Mouse (Mus musculus) forebrain, embryonic 12.5 days (tissue): ENCODE results near the gene Pald1. TPM values are rescaled to one million over a fixed set of nuclear protein-coding genes. Genes with fewer than 3 reads are reported as not detected.

Experiments
- ATAC-seq: fragments of 200-750 bp; cut with Nextera tagmentation; 2 replicates; pipeline ENCODE4 v1.8.0; 2017; ENCODE audit warnings: moderate TSS enrichment; ENCODE audit not compliant: low FRiP score
- H3K27ac ChIP-seq: fragments of 300-500 bp; sonication (generic); 2 replicates; pipeline ENCODE4 v1.5.1; 2016; ENCODE audit warnings: mild to moderate bottlenecking
- H3K27me3 ChIP-seq: fragments of 300-500 bp; sonication (generic); 2 replicates; pipeline ENCODE4 v1.6.1; 2016; ENCODE audit warnings: mild to moderate bottlenecking
- H3K36me3 ChIP-seq: fragments of 300-500 bp; sonication (generic); replicated peaks from 2 replicates; pipeline ENCODE4 v1.6.1; 2016; ENCODE audit warnings: mild to moderate bottlenecking
- H3K4me1 ChIP-seq: fragments of 300-500 bp; sonication (generic); 2 replicates; pipeline ENCODE4 v1.6.1; 2016
- H3K4me2 ChIP-seq: fragments of 300-500 bp; sonication (generic); 2 replicates; pipeline ENCODE4 v1.6.1; 2016; ENCODE audit warnings: mild to moderate bottlenecking, moderate library complexity
- H3K4me3 ChIP-seq: fragments of 300-500 bp; sonication (generic); replicated peaks from 2 replicates; pipeline ENCODE4 v1.5.1; 2016; ENCODE audit warnings: mild to moderate bottlenecking
- H3K9ac ChIP-seq: fragments of 300-500 bp; sonication (generic); 2 replicates; pipeline ENCODE4 v1.6.1; 2016; ENCODE audit warnings: mild to moderate bottlenecking
- H3K9me3 ChIP-seq: fragments of 300-500 bp; sonication (generic); 2 replicates; pipeline ENCODE4 v1.6.1; 2016
- WGBS: fragments of 180-500 bp; shearing (Covaris S2); methylation state at CpG from one replicate; pipeline ENCODE4 v1.1.7; 2016; 5-methylcytosine and 5-hydroxymethylcytosine counted together
- polyA plus RNA-seq: library from polyadenylated mRNA; unstranded; fragments of >200 nt; fragmentation: Nextera tagmentation; extraction: Ambion mirVana; gene quantifications from 2 replicates; pipeline ENCODE4 v1.2.1, GENCODE M21; 2016

Gene Pald1
- polyA plus RNA-seq, 1 experiment from 2014 or later = 20.7 TPM

- Histone ChIP-seq H3K9ac (no peak overlapping the region), H3K4me3 (no peak overlapping the region), H3K4me2 (no peak overlapping the region), H3K4me1 (no peaks in the 10 kb centered on the region), H3K9me3 (0 out of 2 replicates have a peak, but pooled peaks cover 3% of the 10 kb centered on the region), H3K27ac (no peak overlapping the region), H3K27me3 (no peaks in the 10 kb centered on the region), H3K36me3 (0 out of 2 replicates have a peak, but pooled peaks cover 2% of the 10 kb centered on the region)
- 85% methylated on average over 9 of the region's 9 CpGs for WGBS
- no peak for ATAC-seq
Observed at GRCm38 (mm10) chr10:61362483-61362882, 20.8 kb downstream of the Pald1 start.

GRCm38 (mm10) chr10:61360667-61361066, 22.7 kb downstream of the Pald1 start:
- H3K36me3 ChIP-seq = 0 out of 2 replicates have a peak, but pooled peaks cover 2% of the 10 kb centered on the region
- H3K9ac ChIP-seq = no peak overlapping the region
- H3K4me2 ChIP-seq = no peak overlapping the region
- no peak overlapping the region for H3K4me3 ChIP-seq
- no peak overlapping the region for H3K27ac ChIP-seq
- no peaks in the 10 kb centered on the region for H3K27me3 ChIP-seq
- no peak for ATAC-seq
- 0 out of 2 replicates have a peak, but pooled peaks cover 3% of the 10 kb centered on the region for H3K9me3 ChIP-seq
- no peaks in the 10 kb centered on the region for H3K4me1 ChIP-seq
- WGBS = 94% methylated on average over 8 of the region's 8 CpGs

- WGBS = 85% methylated on average over 8 of the region's 8 CpGs
Observed at GRCm38 (mm10) chr10:61359411-61359810, 23.9 kb downstream of the Pald1 start.

GRCm38 (mm10) chr10:61357658-61358057, 25.7 kb downstream of the Pald1 start:
- H3K27ac ChIP-seq = no peak overlapping the region
- WGBS = 75% methylated on average over 8 of the region's 8 CpGs

More at GRCm38 (mm10) chr10:61359411-61359810, 23.9 kb downstream of the Pald1 start:
- Histone ChIP-seq H3K27ac (no peak overlapping the region), H3K9me3 (0 out of 2 replicates have a peak, but pooled peaks cover 3% of the 10 kb centered on the region), H3K27me3 (no peaks in the 10 kb centered on the region), H3K4me1 (no peaks in the 10 kb centered on the region), H3K4me3 (no peak overlapping the region), H3K36me3 (0 out of 2 replicates have a peak, but pooled peaks cover 2% of the 10 kb centered on the region), H3K9ac (no peak overlapping the region), H3K4me2 (no peak overlapping the region)
- ATAC-seq = no peak

GRCm38 (mm10) chr10:61356568-61356967, 26.8 kb downstream of the Pald1 start:
- no peak for ATAC-seq
- H3K4me2 ChIP-seq = no peak overlapping the region
- H3K4me3 ChIP-seq = no peak overlapping the region
- H3K9ac ChIP-seq = no peak overlapping the region
- 0 out of 2 replicates have a peak, but pooled peaks cover 3% of the 10 kb centered on the region for H3K9me3 ChIP-seq
- WGBS = 96% methylated on average over 8 of the region's 8 CpGs
- no peaks in the 10 kb centered on the region for H3K27me3 ChIP-seq
- H3K27ac ChIP-seq = no peak overlapping the region
- no peaks in the 10 kb centered on the region for H3K4me1 ChIP-seq
- H3K36me3 ChIP-seq = peaks cover 6% of the 10 kb centered on the region; the same call in 1 of the 2 replicates

More at GRCm38 (mm10) chr10:61357658-61358057, 25.7 kb downstream of the Pald1 start:
- H3K4me2 ChIP-seq = no peak overlapping the region
- no peak overlapping the region for H3K9ac ChIP-seq
- H3K27me3 ChIP-seq = no peaks in the 10 kb centered on the region
- peaks cover 4% of the 10 kb centered on the region; the same call in 1 of the 2 replicates for H3K36me3 ChIP-seq
- H3K4me3 ChIP-seq = no peak overlapping the region
- no peak for ATAC-seq
- 0 out of 2 replicates have a peak, but pooled peaks cover 3% of the 10 kb centered on the region for H3K9me3 ChIP-seq
- H3K4me1 ChIP-seq = no peaks in the 10 kb centered on the region

GRCm38 (mm10) chr10:61356095-61356494, 27.2 kb downstream of the Pald1 start:
- no peaks in the 10 kb centered on the region for H3K27me3 ChIP-seq
- H3K9me3 ChIP-seq = 0 out of 2 replicates have a peak, but pooled peaks cover 3% of the 10 kb centered on the region
- no peaks in the 10 kb centered on the region for H3K4me1 ChIP-seq
- H3K4me3 ChIP-seq = no peak overlapping the region
- H3K36me3 ChIP-seq = peaks cover 6% of the 10 kb centered on the region; the same call in 1 of the 2 replicates
- no peak overlapping the region for H3K4me2 ChIP-seq
- H3K27ac ChIP-seq = no peak overlapping the region
- ATAC-seq = no peak
- H3K9ac ChIP-seq = no peak overlapping the region
- 94% methylated on average over 5 of the region's 5 CpGs for WGBS

GRCm38 (mm10) chr10:61355611-61356010, 27.7 kb downstream of the Pald1 start:
- Histone ChIP-seq H3K4me2 (no peak overlapping the region), H3K4me1 (no peaks in the 10 kb centered on the region), H3K27ac (no peak overlapping the region), H3K27me3 (no peaks in the 10 kb centered on the region), H3K36me3 (peaks cover 6% of the 10 kb centered on the region; the same call in 1 of the 2 replicates), H3K9ac (no peak overlapping the region), H3K4me3 (no peak overlapping the region), H3K9me3 (0 out of 2 replicates have a peak, but pooled peaks cover under 1% of the 10 kb centered on the region)
- WGBS = 96% methylated on average over 13 of the region's 13 CpGs
- no peak for ATAC-seq

GRCm38 (mm10) chr10:61351216-61351615, 32.1 kb downstream of the Pald1 start:
- no peak overlapping the region for H3K27ac ChIP-seq
- H3K4me1 ChIP-seq = peaks cover under 1% of the 10 kb centered on the region; the same call in 1 of the 2 replicates
- H3K9me3 ChIP-seq = no peaks in the 10 kb centered on the region
- peaks cover 28% of the 10 kb centered on the region for H3K36me3 ChIP-seq
- H3K27me3 ChIP-seq = no peaks in the 10 kb centered on the region
- whole genome bisulfite sequencing = 69% methylated on average over 4 of the region's 4 CpGs
- H3K9ac ChIP-seq = no peak overlapping the region
- no peak for ATAC-seq
- H3K4me3 ChIP-seq = no peak overlapping the region
- H3K4me2 ChIP-seq = no peak overlapping the region

GRCm38 (mm10) chr10:61346374-61346773, 37.0 kb downstream of the Pald1 start:
- Histone ChIP-seq H3K4me2 (no peak overlapping the region), H3K36me3 (peaks cover 24% of the 10 kb centered on the region), H3K9me3 (no peaks in the 10 kb centered on the region), H3K27me3 (no peaks in the 10 kb centered on the region), H3K27ac (0 out of 2 replicates have a peak overlapping the region, but pooled peaks have one; percentile 19), H3K9ac (0 out of 2 replicates have a peak overlapping the region, but pooled peaks have one; percentile 3), H3K4me3 (no peak overlapping the region), H3K4me1 (peaks cover 9% of the 10 kb centered on the region)
- no peak for ATAC-seq
- WGBS = 38% methylated on average over 10 of the region's 10 CpGs

GRCm38 (mm10) chr10:61345179-61345578, 38.2 kb downstream of the Pald1 start:
- Histone ChIP-seq H3K4me1 (peaks cover 9% of the 10 kb centered on the region), H3K9me3 (no peaks in the 10 kb centered on the region), H3K36me3 (peaks cover 18% of the 10 kb centered on the region), H3K4me2 (no peak overlapping the region), H3K9ac (no peak overlapping the region), H3K27me3 (no peaks in the 10 kb centered on the region), H3K4me3 (no peak overlapping the region), H3K27ac (no peak overlapping the region)
- no peak for ATAC-seq
- WGBS = 84% methylated on average over 8 of the region's 8 CpGs

- Histone ChIP-seq H3K9ac (no peak overlapping the region), H3K4me1 (peaks cover 9% of the 10 kb centered on the region), H3K4me3 (no peak overlapping the region), H3K27me3 (no peaks in the 10 kb centered on the region), H3K9me3 (no peaks in the 10 kb centered on the region), H3K36me3 (peaks cover 7% of the 10 kb centered on the region), H3K4me2 (no peak overlapping the region), H3K27ac (no peak overlapping the region)
- 62% methylated on average over 8 of the region's 8 CpGs for WGBS
- no peak for ATAC-seq
Observed at GRCm38 (mm10) chr10:61343950-61344349, 39.4 kb downstream of the Pald1 start.

- no peak for ATAC-seq
- Histone ChIP-seq H3K27me3 (no peaks in the 10 kb centered on the region), H3K36me3 (no peaks in the 10 kb centered on the region)
Observed at GRCm38 (mm10) chr10:61342750-61343149, 40.6 kb downstream of the Pald1 start.

GRCm38 (mm10) chr10:61341557-61341956, 41.8 kb downstream of the Pald1 start:
- 0 out of 2 replicates have a peak, but pooled peaks have one; percentile 24 for ATAC-seq
- Histone ChIP-seq H3K9me3 (no peaks in the 10 kb centered on the region), H3K27ac (no peak overlapping the region), H3K4me1 (peaks cover 9% of the 10 kb centered on the region), H3K27me3 (no peaks in the 10 kb centered on the region), H3K9ac (no peak overlapping the region), H3K4me2 (no peak overlapping the region), H3K4me3 (no peak overlapping the region), H3K36me3 (no peaks in the 10 kb centered on the region)
- 73% methylated on average over 6 of the region's 6 CpGs for WGBS

More at GRCm38 (mm10) chr10:61342750-61343149, 40.6 kb downstream of the Pald1 start:
- no peaks in the 10 kb centered on the region for H3K9me3 ChIP-seq
- WGBS = 96% methylated on average over 11 of the region's 13 CpGs
- H3K4me2 ChIP-seq = no peak overlapping the region
- H3K9ac ChIP-seq = no peak overlapping the region
- H3K4me1 ChIP-seq = peaks cover 9% of the 10 kb centered on the region
- H3K27ac ChIP-seq = no peak overlapping the region
- no peak overlapping the region for H3K4me3 ChIP-seq
